ENCODE assay signal across 25 mouse cellular contexts in genomic region chr4:66264031-66264430, GRCm38 (mm10).
DNase-seq lines count a peak whose midpoint lies in the region; ATAC-seq lines count a peak whose summit lies in the region.
"Had no signal": no experiment of that assay in that cellular context is flagged by ENCODE, and none has a peak within 500 bp of the region (broad histone marks: within the 10 kb centered on the region; RNA-seq: fewer than 3 reads in every experiment).

No protein-coding gene starts in this region.

- no peak overlapping the region for H3K4me3 ChIP-seq in midbrain, embryonic 11.5 days (ENCODE audit: low read depth, low read length)
- H3K4me3 ChIP-seq: forebrain, embryonic 10.5 days; forebrain, embryonic 13.5 days; heart, adult 2 months; hindbrain, embryonic 10.5 days; hindbrain, embryonic 13.5 days had no signal

- intact Hi-C loops in left cerebral cortex, postnatal 4 days (cut with DNase I): no loop called here

- H3K4me1 ChIP-seq in midbrain, embryonic 11.5 days (ENCODE audit: control insufficient read depth, insufficient read depth, low read length): no peaks in the 10 kb centered on the region
- H3K4me1 ChIP-seq: forebrain, embryonic 10.5 days; forebrain, embryonic 13.5 days; hindbrain, embryonic 10.5 days; hindbrain, embryonic 13.5 days had no signal

- ATAC-seq in midbrain, embryonic 11.5 days (ENCODE audit: low FRiP score): no peak
- ATAC-seq: CD4-positive, CD25-positive, alpha-beta regulatory T cell, adult 4 months; forebrain, embryonic 13.5 days; hindbrain, embryonic 16.5 days had no signal

- DNase-seq in frontal cortex, adult 2 months (ENCODE audit: extremely low spot score in 1 of 2, low spot score in 1 of 2): peak; percentile 20
- no peak for DNase-seq in frontal cortex, postnatal 14 days (ENCODE audit: low spot score in 2 of 2)
- peak; percentile 13 for DNase-seq in left cerebral cortex, adult 11 months (ENCODE audit: low spot score)
- no peak for DNase-seq in left cerebral cortex, postnatal 4 days
- DNase-seq in right cerebral cortex, adult 18-20 months: peak; percentile 9
- no peak for DNase-seq in right cerebral cortex, postnatal 25 days
- DNase-seq in telencephalon, adult 2 months (ENCODE audit: low read depth, low spot score): peak; percentile 43
- no peak for DNase-seq in midbrain, embryonic 11.5 days (ENCODE audit: low spot score, missing footprints)
- DNase-seq: adrenal gland, adult 2 months; adrenal gland, postnatal 14 days; cerebellum, adult 11-12 months; cerebellum, adult 9-10 months; cerebellum, postnatal 14 days; gastrocnemius, postnatal 10 days; gastrocnemius, postnatal 36 days; heart, adult 2 months; heart, postnatal 10 days; heart, postnatal 36 days had no signal

- H3K4me2 ChIP-seq in midbrain, embryonic 11.5 days: no peak overlapping the region
- H3K4me2 ChIP-seq: forebrain, embryonic 13.5 days; heart, embryonic 11.5 days; hindbrain, embryonic 13.5 days had no signal

- H3K36me3 ChIP-seq in midbrain, embryonic 11.5 days (ENCODE audit: control insufficient read depth, insufficient read depth, low read length): no peaks in the 10 kb centered on the region
- H3K36me3 ChIP-seq: forebrain, embryonic 10.5 days; hindbrain, embryonic 10.5 days; hindbrain, embryonic 13.5 days had no signal

- H3K9me3 ChIP-seq in midbrain, embryonic 11.5 days (ENCODE audit: control insufficient read depth, low read length): no peaks in the 10 kb centered on the region
- H3K9me3 ChIP-seq: forebrain, embryonic 10.5 days; forebrain, embryonic 13.5 days; hindbrain, embryonic 10.5 days; hindbrain, embryonic 13.5 days had no signal

- H3K9ac ChIP-seq in midbrain, embryonic 11.5 days (ENCODE audit: low read length): no peak overlapping the region
- H3K9ac ChIP-seq: forebrain, embryonic 13.5 days; hindbrain, embryonic 13.5 days had no signal

- 89% methylated on average over 4 of the region's 4 CpGs for WGBS in midbrain, embryonic 11.5 days

- no peak overlapping the region for H3K27ac ChIP-seq in midbrain, embryonic 11.5 days (ENCODE audit: low read depth, low read length)
- H3K27ac ChIP-seq: forebrain, embryonic 10.5 days; forebrain, embryonic 13.5 days; heart, adult 2 months; hindbrain, embryonic 10.5 days; hindbrain, embryonic 13.5 days had no signal

- no peaks in the 10 kb centered on the region for H3K27me3 ChIP-seq in midbrain, embryonic 11.5 days (ENCODE audit: control insufficient read depth, insufficient read depth, low read length)
- H3K27me3 ChIP-seq: forebrain, embryonic 13.5 days; hindbrain, embryonic 13.5 days had no signal

Comparison
In these comparisons a context has a peak if more than half of its experiments do, and no peak if none do; other contexts are left out.
1. DNase-seq: peak in frontal cortex, adult 2 months (2 of 2), left cerebral cortex, adult 11 months (single experiment), right cerebral cortex, adult 18-20 months (single experiment) and telencephalon, adult 2 months (single experiment); none in frontal cortex, postnatal 14 days (0 of 2), left cerebral cortex, postnatal 4 days (single experiment), right cerebral cortex, postnatal 25 days (single experiment) and midbrain, embryonic 11.5 days (single experiment).